ENCODE assay signal across 8 mouse cellular contexts in genomic region chr14:76556031-76556851, GRCm38 (mm10). TPM values are rescaled to one million over a fixed set of nuclear protein-coding genes. Genes with fewer than 3 reads are reported as not detected.
DNase-seq lines count a peak whose midpoint lies in the region; ATAC-seq and TF ChIP-seq lines count a peak whose summit lies in the region.

No protein-coding gene starts in this region.

- no peak for DNase-seq in ES-E14 (ENCODE audit: low read depth, low spot score)
- DNase-seq in cerebellum, adult 8-10 months: peak; percentile 84
- peak; percentile 63 to 68 for DNase-seq in frontal cortex, postnatal 10 days (ENCODE audit: low spot score in 2 of 2)
- peak; percentile 69 for DNase-seq in hindbrain, embryonic 10.5 days (ENCODE audit: low spot score)
- DNase-seq in layer of hippocampus, adult 8-10 months (ENCODE audit: low spot score in 2 of 2): peak; percentile 42 to 67
- DNase-seq in lung, adult 2 months: peak; percentile 60
- peak; percentile 58 for DNase-seq in testis, postnatal 14 days (ENCODE audit: low spot score)

- H3K4me2 ChIP-seq in neural tube, embryonic 15.5 days: peak overlapping the region; percentile 86

- peak overlapping the region; percentile 70 to 89 for H3K4me3 ChIP-seq in ES-E14 (ENCODE audit: insufficient read depth in 1 of 2, low read depth in 1 of 2, low read length in 2 of 2, poor library complexity in 1 of 2, severe bottlenecking in 1 of 2)
- peak overlapping the region; percentile 81 for H3K4me3 ChIP-seq in hindbrain, embryonic 10.5 days
- H3K4me3 ChIP-seq in lung, adult 2 months (replicated peaks; ENCODE audit: extremely low read depth, low read depth, low read length): peak overlapping the region; percentile 71
- peak overlapping the region; percentile 81 for H3K4me3 ChIP-seq in neural tube, embryonic 15.5 days (replicated peaks)

- H3K36me3 ChIP-seq in ES-E14 (ENCODE audit: control insufficient read depth, insufficient read depth, low read length, poor library complexity, severe bottlenecking): no peaks in the 10 kb centered on the region
- H3K36me3 ChIP-seq in hindbrain, embryonic 10.5 days: no peaks in the 10 kb centered on the region
- no peaks in the 10 kb centered on the region for H3K36me3 ChIP-seq in neural tube, embryonic 15.5 days

- H3K4me1 ChIP-seq in ES-E14 (ENCODE audit: control insufficient read depth in 2 of 2, insufficient read depth in 2 of 2, low read length in 2 of 2, poor library complexity in 1 of 2): peaks cover 4 to 5% of the 10 kb centered on the region in 2 experiments; a peak in 2 of 4 replicates
- H3K4me1 ChIP-seq in hindbrain, embryonic 10.5 days (replicated peaks): peaks cover 31% of the 10 kb centered on the region
- H3K4me1 ChIP-seq in lung, adult 2 months (ENCODE audit: control insufficient read depth, insufficient read depth, low read length): peaks cover 2% of the 10 kb centered on the region; the same call in 1 of the 2 replicates
- H3K4me1 ChIP-seq in neural tube, embryonic 15.5 days: peaks cover 38% of the 10 kb centered on the region

- in situ Hi-C loops in ES-E14 (cut with MboI; ENCODE audit: low sequenced_read_pairs in 2 of 2, unreplicated experiment in 2 of 2): no loop called here

- no peak for TF ChIP-seq CTCF in lung, adult 2 months (IDR thresholded peaks at IDR 0.05; ENCODE audit: insufficient read depth, low read length)

- ATAC-seq in neural tube, embryonic 15.5 days (ENCODE audit: low FRiP score): peak; percentile 82

- H3K9ac ChIP-seq in ES-E14 (ENCODE audit: insufficient read depth, low read depth, low read length, poor library complexity, severe bottlenecking): peak overlapping the region; percentile 74
- H3K9ac ChIP-seq in neural tube, embryonic 15.5 days (replicated peaks): peak overlapping the region; percentile 95

- no peak overlapping the region for H3K27ac ChIP-seq in ES-E14 (ENCODE audit: insufficient read depth, low read depth, low read length, poor library complexity, severe bottlenecking)
- peak overlapping the region; percentile 93 for H3K27ac ChIP-seq in hindbrain, embryonic 10.5 days
- H3K27ac ChIP-seq in neural tube, embryonic 15.5 days (replicated peaks): peak overlapping the region; percentile 94

- 1% methylated on average over 67 of the region's 67 CpGs for WGBS in hindbrain, embryonic 10.5 days
- 2% methylated on average over 67 of the region's 67 CpGs for WGBS in lung, adult 2 months
- 1% methylated on average over 67 of the region's 67 CpGs for whole genome bisulfite sequencing in neural tube, embryonic 15.5 days

- no peak for TF ChIP-seq POLR2A in lung, adult 2 months (IDR thresholded peaks at IDR 0.05; ENCODE audit: borderline replicate concordance, extremely low read depth, low read depth, low read length)

- peaks cover 18% of the 10 kb centered on the region; the same call in 1 of the 2 replicates for H3K27me3 ChIP-seq in hindbrain, embryonic 10.5 days (ENCODE audit: insufficient read depth, poor library complexity, severe bottlenecking)
- H3K27me3 ChIP-seq in neural tube, embryonic 15.5 days (replicated peaks): no peaks in the 10 kb centered on the region

- no peaks in the 10 kb centered on the region for H3K9me3 ChIP-seq in ES-E14 (ENCODE audit: control insufficient read depth, insufficient read depth, low read depth, low read length)
- H3K9me3 ChIP-seq in hindbrain, embryonic 10.5 days: no peaks in the 10 kb centered on the region
- no peaks in the 10 kb centered on the region for H3K9me3 ChIP-seq in neural tube, embryonic 15.5 days (replicated peaks)

TF ChIP-seq in ES-E14, 5 proteins besides CTCF, POLR2A, EP300 and RAD21:
- TF ChIP-seq MAFK (IDR thresholded peaks at IDR 0.05; ENCODE audit: insufficient read depth, low read depth, low read length) (no peak), HCFC1 (IDR thresholded peaks at IDR 0.05; ENCODE audit: borderline replicate concordance, insufficient read depth, low read length) (no peak), ZNF384 (IDR thresholded peaks at IDR 0.05; ENCODE audit: low read depth, low read length) (no peak), CHD2 (IDR thresholded peaks at IDR 0.05; ENCODE audit: low read depth, low read length) (no peak), ZC3H11A (IDR thresholded peaks at IDR 0.05; ENCODE audit: borderline replicate concordance, low read depth, low read length) (no peak)

RNA-seq across cellular contexts. Expression of gene Serp2, which starts 0.4 kb away (rescaled TPM):
- 3.2 and 3.5 TPM in 2 replicates for total RNA-seq in ES-E14 (2012; rRNA removed)
- polyA plus RNA-seq in hindbrain, embryonic 10.5 days (2016; fragmentation: Nextera tagmentation; extraction: Ambion mirVana): 26.3 and 43.3 TPM in 2 replicates
- total RNA-seq in layer of hippocampus, adult 8-10 months (2022): 100 to 1,000 TPM; 112 to 138 (median 129) TPM
- polyA plus RNA-seq in lung, adult 2 months (2012; rRNA removed): 2.9 and 3.1 TPM in 2 replicates
- 207 and 245 TPM in 2 replicates for polyA plus RNA-seq in neural tube, embryonic 15.5 days (2015; fragmentation: Nextera tagmentation; extraction: Ambion mirVana)
